Mouse (Mus musculus) B cell, adult 2 months (primary cell): ENCODE measurements around the gene 5830473C10Rik.
A peak's percentile ranks its signal among the peaks of the same experiment; 100 is the strongest.
"Not testable (repeated sequence)": the region's sequence is repeated elsewhere in the genome, so short reads cannot be mapped to it uniquely, and the experiment has no call there.

ENCODE experiments used
- DNase-seq, 2 experiments: peaks; one replicate each; pipeline ENCODE4 v3.0.0; 2022

5830473C10Rik gene

GRCm38 (mm10) chr5:90596155-90596554 lies 35.2 kb downstream of the 5830473C10Rik start:
- DNase-seq = no peak

GRCm38 (mm10) chr5:90601469-90601868 lies 40.6 kb downstream of the 5830473C10Rik start:
- DNase-seq = peak; percentile 67 to 68

- no peak for DNase-seq
Observed at GRCm38 (mm10) chr5:90603407-90603923, 42.6 kb downstream of the 5830473C10Rik start.

GRCm38 (mm10) chr5:90608906-90609305 lies 48.0 kb downstream of the 5830473C10Rik start:
- DNase-seq = no peak

- peak; percentile 47 to 58 for DNase-seq
Observed at GRCm38 (mm10) chr5:90611388-90611787, 50.5 kb downstream of the 5830473C10Rik start.

GRCm38 (mm10) chr5:90611996-90612611 lies 51.2 kb downstream of the 5830473C10Rik start:
- DNase-seq = peak; percentile 51 to 62

GRCm38 (mm10) chr5:90612751-90613150 lies 51.8 kb downstream of the 5830473C10Rik start:
- not testable (repeated sequence) for DNase-seq

GRCm38 (mm10) chr5:90617859-90618258 lies 57.0 kb downstream of the 5830473C10Rik start:
- DNase-seq = no peak

- DNase-seq = no peak
Observed at GRCm38 (mm10) chr5:90621316-90621715, 60.4 kb downstream of the 5830473C10Rik start.

- DNase-seq = no peak
Observed at GRCm38 (mm10) chr5:90621726-90622125, 60.8 kb downstream of the 5830473C10Rik start.

- DNase-seq = no peak
Observed at GRCm38 (mm10) chr5:90623209-90623608, 62.3 kb downstream of the 5830473C10Rik start.

GRCm38 (mm10) chr5:90624708-90625425 lies 64.0 kb downstream of the 5830473C10Rik start:
- no peak for DNase-seq

- no peak for DNase-seq
Observed at GRCm38 (mm10) chr5:90627423-90627822, 66.5 kb downstream of the 5830473C10Rik start.

- DNase-seq = no peak
Observed at GRCm38 (mm10) chr5:90628011-90628410, 67.1 kb downstream of the 5830473C10Rik start.

GRCm38 (mm10) chr5:90628530-90628929 lies 67.6 kb downstream of the 5830473C10Rik start:
- DNase-seq = no peak

- no peak for DNase-seq
Observed at GRCm38 (mm10) chr5:90634885-90635284, 74.0 kb downstream of the 5830473C10Rik start.

- peak; percentile 41 to 47 for DNase-seq
Observed at GRCm38 (mm10) chr5:90640286-90641217, 79.6 kb downstream of the 5830473C10Rik start, which contains the start of gene Rassf6. Gene Rassf6, minus strand, starts transcription at chr5:90640657.

GRCm38 (mm10) chr5:90641218-90641610 lies 80.3 kb downstream of the 5830473C10Rik start:
- DNase-seq = no peak

GRCm38 (mm10) chr5:90645579-90645978 lies 84.7 kb downstream of the 5830473C10Rik start:
- no peak for DNase-seq

- no peak for DNase-seq
Observed at GRCm38 (mm10) chr5:90646398-90646797, 85.5 kb downstream of the 5830473C10Rik start.
